Mouse (Mus musculus): ENCODE data around the gene 1700029P11Rik. TPM values are rescaled to one million over a fixed set of nuclear protein-coding genes. Genes with fewer than 3 reads are reported as not detected.

The 1700029P11Rik gene
- polyA plus RNA-seq (2012; rRNA removed), result not detected in 2 replicates

GRCm38 (mm10) chr15:81980321-81980720, at the start of gene 1700029P11Rik:
TSS of gene 1700029P11Rik (plus strand) at chr15:81980540.
- Histone ChIP-seq H3K27ac (ENCODE audit: insufficient read depth, low read depth, low read length) (no peak within 1 kb of the TSS), H3K4me1 (ENCODE audit: control insufficient read depth, insufficient read depth, insufficient read length, low read length) (no peaks in the 10 kb centered on the region; the same call in 1 of the 2 replicates), H3K27me3 (ENCODE audit: control insufficient read depth, insufficient read depth, low read length) (no peaks in the 10 kb centered on the region), H3K4me3 (ENCODE audit: low read depth, low read length) (no peak within 1 kb of the TSS), H3K36me3 (ENCODE audit: control insufficient read depth, insufficient read depth, low read length) (no peaks in the 10 kb centered on the region)
- no peak for TF ChIP-seq POLR2A (IDR thresholded peaks at IDR 0.05; ENCODE audit: low read depth, low read length)
- TF ChIP-seq CTCF (IDR thresholded peaks at IDR 0.05; ENCODE audit: extremely low read depth, insufficient read length, insufficient replicate concordance, low read depth, low read length), result no peak
- WGBS, result 94% methylated on average over 23 of the region's 23 CpGs

GRCm38 (mm10) chr15:81932951-81933470, 47.3 kb upstream of the 1700029P11Rik start:
- peaks cover 9% of the 10 kb centered on the region for H3K27me3 ChIP-seq (ENCODE audit: control insufficient read depth, insufficient read depth, low read length)
- peak overlapping the region; percentile 5; the same call in 1 of the 2 replicates for H3K27ac ChIP-seq (ENCODE audit: insufficient read depth, low read depth, low read length)
- H3K4me3 ChIP-seq (ENCODE audit: low read depth, low read length), result no peak overlapping the region
- H3K36me3 ChIP-seq (ENCODE audit: control insufficient read depth, insufficient read depth, low read length), result no peaks in the 10 kb centered on the region
- 42% methylated on average over 12 of the region's 12 CpGs for WGBS
- TF ChIP-seq POLR2A (IDR thresholded peaks at IDR 0.05; ENCODE audit: low read depth, low read length), result no peak
- H3K4me1 ChIP-seq (ENCODE audit: control insufficient read depth, insufficient read depth, insufficient read length, low read length), result no peaks in the 10 kb centered on the region; the same call in 1 of the 2 replicates

- no peaks in the 10 kb centered on the region for H3K36me3 ChIP-seq (ENCODE audit: control insufficient read depth, insufficient read depth, low read length)
- WGBS, result 79% methylated on average over 1 of the region's 1 CpGs
- H3K27me3 ChIP-seq (ENCODE audit: control insufficient read depth, insufficient read depth, low read length), result peaks cover 9% of the 10 kb centered on the region
- no peak overlapping the region for H3K4me3 ChIP-seq (ENCODE audit: low read depth, low read length)
- no peaks in the 10 kb centered on the region; the same call in 1 of the 2 replicates for H3K4me1 ChIP-seq (ENCODE audit: control insufficient read depth, insufficient read depth, insufficient read length, low read length)
- TF ChIP-seq CTCF (IDR thresholded peaks at IDR 0.05; ENCODE audit: extremely low read depth, insufficient read length, insufficient replicate concordance, low read depth, low read length) (no peak), POLR2A (IDR thresholded peaks at IDR 0.05; ENCODE audit: low read depth, low read length) (no peak)
- H3K27ac ChIP-seq (ENCODE audit: insufficient read depth, low read depth, low read length), result peak overlapping the region; percentile 39; the same call in 1 of the 2 replicates
Observed at GRCm38 (mm10) chr15:81933986-81934385, 46.4 kb upstream of the 1700029P11Rik start.

- TF ChIP-seq CTCF (IDR thresholded peaks at IDR 0.05; ENCODE audit: extremely low read depth, insufficient read length, insufficient replicate concordance, low read depth, low read length), result no peak
- TF ChIP-seq POLR2A (IDR thresholded peaks at IDR 0.05; ENCODE audit: low read depth, low read length), result no peak
- H3K27ac ChIP-seq (ENCODE audit: insufficient read depth, low read depth, low read length), result no peak overlapping the region
- H3K4me3 ChIP-seq (ENCODE audit: low read depth, low read length), result peak overlapping the region; percentile 43; the same call in 1 of the 2 replicates
- no peaks in the 10 kb centered on the region for H3K36me3 ChIP-seq (ENCODE audit: control insufficient read depth, insufficient read depth, low read length)
- 59% methylated on average over 7 of the region's 7 CpGs for WGBS
- H3K4me1 ChIP-seq (ENCODE audit: control insufficient read depth, insufficient read depth, insufficient read length, low read length), result no peaks in the 10 kb centered on the region; the same call in 1 of the 2 replicates
- peaks cover 9% of the 10 kb centered on the region for H3K27me3 ChIP-seq (ENCODE audit: control insufficient read depth, insufficient read depth, low read length)
Observed at GRCm38 (mm10) chr15:81935869-81936637, 44.3 kb upstream of the 1700029P11Rik start.

- H3K36me3 ChIP-seq (ENCODE audit: control insufficient read depth, insufficient read depth, low read length), result no peaks in the 10 kb centered on the region
- no peak for TF ChIP-seq POLR2A (IDR thresholded peaks at IDR 0.05; ENCODE audit: low read depth, low read length)
- no peak for TF ChIP-seq CTCF (IDR thresholded peaks at IDR 0.05; ENCODE audit: extremely low read depth, insufficient read length, insufficient replicate concordance, low read depth, low read length)
- peak within 1 kb of the TSS; percentile 43 for H3K4me3 ChIP-seq (ENCODE audit: low read depth, low read length)
- WGBS, result 6% methylated on average over 12 of the region's 12 CpGs
- H3K27me3 ChIP-seq (ENCODE audit: control insufficient read depth, insufficient read depth, low read length), result peaks cover 9% of the 10 kb centered on the region
- H3K27ac ChIP-seq (ENCODE audit: insufficient read depth, low read depth, low read length), result no peak within 1 kb of the TSS
- H3K4me1 ChIP-seq (ENCODE audit: control insufficient read depth, insufficient read depth, insufficient read length, low read length), result no peaks in the 10 kb centered on the region; the same call in 1 of the 2 replicates
Observed at GRCm38 (mm10) chr15:81936679-81937078, 43.7 kb upstream of the 1700029P11Rik start, which contains the start of gene Csdc2. TSS of gene Csdc2 (plus strand) at chr15:81936759.

GRCm38 (mm10) chr15:81937098-81937972, 43.0 kb upstream of the 1700029P11Rik start:
- peak overlapping the region; percentile 43 for H3K4me3 ChIP-seq (ENCODE audit: low read depth, low read length)
- no peaks in the 10 kb centered on the region; the same call in 1 of the 2 replicates for H3K4me1 ChIP-seq (ENCODE audit: control insufficient read depth, insufficient read depth, insufficient read length, low read length)
- WGBS, result 19% methylated on average over 19 of the region's 19 CpGs
- H3K36me3 ChIP-seq (ENCODE audit: control insufficient read depth, insufficient read depth, low read length), result no peaks in the 10 kb centered on the region
- TF ChIP-seq CTCF (IDR thresholded peaks at IDR 0.05; ENCODE audit: extremely low read depth, insufficient read length, insufficient replicate concordance, low read depth, low read length) (no peak), POLR2A (IDR thresholded peaks at IDR 0.05; ENCODE audit: low read depth, low read length) (no peak)
- H3K27me3 ChIP-seq (ENCODE audit: control insufficient read depth, insufficient read depth, low read length), result peaks cover 9% of the 10 kb centered on the region
- H3K27ac ChIP-seq (ENCODE audit: insufficient read depth, low read depth, low read length), result no peak overlapping the region

Data from small intestine, adult 2 months (tissue).